Mouse (Mus musculus) spleen, adult 12 weeks (tissue): ENCODE measurements around the gene Chit1.
A peak's percentile ranks its signal among the peaks of the same experiment; 100 is the strongest.

ENCODE experiments used
- DNase-seq: peaks from one replicate; pipeline ENCODE4 v3.0.0; 2022; ENCODE audit warnings: low spot score

Gene Chit1

DNA sequence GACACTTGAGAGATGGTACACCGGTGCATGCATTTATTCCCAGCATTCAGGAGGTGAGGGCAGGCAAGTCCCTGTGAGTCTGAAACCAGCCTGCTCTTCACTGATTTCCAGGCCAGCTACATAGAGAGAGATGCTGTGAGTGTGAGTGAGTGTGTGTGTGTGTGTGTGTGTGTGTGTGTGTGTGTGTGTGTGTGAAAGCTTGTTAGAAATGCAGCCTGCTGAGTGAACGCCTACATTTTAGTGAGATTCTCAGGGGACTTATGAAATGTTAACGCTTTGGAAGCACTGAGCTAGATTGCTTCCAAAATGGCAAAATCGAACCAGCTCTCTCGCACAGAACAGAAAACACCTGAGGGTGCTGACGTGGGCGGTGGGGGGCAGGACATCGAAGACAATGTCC lies 35.0 kb downstream of the Chit1 start:
- no peak for DNase-seq

DNA sequence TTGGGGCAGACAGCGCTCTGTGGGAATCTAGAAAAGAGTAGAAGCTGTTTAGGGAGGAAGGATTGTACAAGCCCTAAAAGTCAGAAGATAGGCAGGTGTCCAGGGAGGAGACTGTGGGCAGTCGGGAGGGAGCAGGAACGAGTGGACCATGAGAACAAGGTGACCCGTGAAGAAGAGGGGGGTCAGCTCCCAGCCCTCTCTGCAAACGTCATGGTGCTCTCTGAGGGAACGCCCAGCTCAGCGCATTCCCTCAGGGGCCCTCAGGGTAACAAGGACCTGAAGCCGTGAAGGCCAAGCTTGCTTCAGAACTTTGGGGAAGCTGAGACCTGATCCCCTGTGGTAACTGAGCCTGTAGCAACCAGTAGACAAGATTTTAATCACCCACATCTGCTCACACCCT lies 39.0 kb downstream of the Chit1 start:
- no peak for DNase-seq

DNA sequence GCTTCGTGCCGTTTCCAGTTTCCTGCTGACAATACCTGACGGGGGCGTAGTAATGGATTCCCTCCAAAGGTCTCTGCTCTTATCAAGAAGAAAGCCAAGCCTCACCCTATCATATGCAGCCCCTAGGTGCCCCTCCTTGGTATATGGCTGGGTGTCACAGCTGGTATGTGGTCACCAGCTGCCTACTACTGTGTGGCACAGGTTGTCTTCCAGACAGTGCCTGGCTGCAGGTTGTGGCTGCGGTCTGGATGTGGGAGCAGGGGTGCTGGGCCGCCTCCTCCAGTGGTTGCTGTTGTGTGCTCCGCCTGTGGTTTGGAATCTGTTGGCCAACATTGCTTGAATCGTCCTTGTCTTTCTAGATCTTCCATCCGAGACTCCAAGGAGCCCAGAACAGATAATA lies 39.7 kb downstream of the Chit1 start:
- DNase-seq = no peak

DNA sequence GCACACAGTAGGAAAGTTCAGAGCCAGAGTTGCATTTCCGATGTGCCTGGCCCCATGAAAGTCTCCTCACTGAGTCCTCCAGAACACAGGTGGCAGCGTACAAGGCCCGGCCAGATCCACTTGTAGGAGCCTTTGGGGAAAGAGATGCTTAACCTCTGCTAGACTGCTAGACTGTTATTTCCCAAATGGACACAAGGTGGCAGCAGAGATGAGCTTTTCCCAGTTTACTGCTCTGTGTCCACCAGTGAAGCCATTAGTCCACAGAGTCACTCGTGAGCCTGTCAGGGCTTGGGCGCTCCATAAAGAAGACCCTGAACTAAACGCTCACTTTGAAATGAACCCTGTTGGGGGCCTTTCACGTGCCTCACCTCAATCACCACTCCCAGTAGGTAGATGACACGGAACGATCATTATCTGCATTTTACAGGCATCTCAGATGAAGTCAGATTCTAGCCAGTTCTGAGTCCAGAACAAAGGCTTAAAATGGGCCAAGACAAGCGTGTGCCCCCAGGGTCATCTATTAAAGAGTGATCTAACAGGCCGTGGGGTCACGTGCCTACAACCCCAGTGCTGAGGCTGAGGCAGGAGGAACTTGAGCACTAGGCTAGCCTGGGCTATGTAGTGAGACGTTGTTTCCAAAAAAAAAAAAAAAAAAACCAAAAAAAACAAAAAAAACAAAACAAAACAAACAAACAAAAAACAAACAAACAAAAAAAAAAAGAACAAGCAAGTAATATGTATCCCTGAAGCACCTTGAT lies 40.8 kb downstream of the Chit1 start:
- DNase-seq = peak; percentile 57

DNA sequence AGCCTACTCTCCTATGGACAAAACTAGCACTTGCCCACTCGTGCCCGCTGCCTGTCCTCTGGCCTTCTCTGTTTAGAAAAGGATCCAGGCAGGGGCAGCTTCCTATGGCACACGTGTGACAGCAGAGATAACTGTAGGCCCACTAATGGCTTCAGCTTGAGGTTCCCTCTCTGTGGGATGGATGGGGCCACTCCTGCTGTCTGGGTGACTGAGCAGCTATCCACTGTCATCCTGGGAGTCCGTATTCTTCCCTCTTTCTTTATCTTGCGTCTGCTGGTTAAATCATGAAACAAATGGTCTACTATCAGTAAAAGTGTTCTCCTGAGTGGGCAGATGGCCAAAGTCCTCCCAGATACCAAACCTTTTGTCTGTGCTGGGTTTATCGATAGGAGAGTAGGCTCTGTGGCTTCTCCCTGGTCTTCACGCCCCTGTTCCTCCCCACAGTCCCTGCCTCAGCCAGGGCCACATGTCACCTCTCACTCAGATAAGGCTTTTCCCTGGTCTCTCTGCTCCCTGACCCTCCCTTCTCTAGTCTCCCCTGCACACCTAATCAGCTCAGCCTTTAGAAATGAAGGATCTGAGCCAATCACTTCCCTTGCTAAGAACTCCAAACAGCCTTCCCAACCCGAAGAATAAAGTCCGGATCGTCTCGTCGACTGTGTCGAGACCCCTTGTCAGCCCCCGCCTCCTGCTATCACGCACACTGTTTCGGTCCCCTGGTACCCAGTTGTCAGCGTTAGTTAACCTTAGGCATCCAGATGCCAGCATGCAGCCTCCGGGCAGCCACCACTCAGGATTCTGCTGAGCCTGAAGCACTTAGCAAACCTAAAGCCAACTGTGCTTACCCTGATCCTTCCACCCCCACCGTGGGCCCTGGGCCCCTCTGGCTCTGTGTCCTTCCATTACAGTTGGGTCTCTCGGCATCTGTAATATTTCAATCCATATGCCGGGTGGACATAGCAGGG lies 41.9 kb downstream of the Chit1 start:
- DNase-seq = no peak

DNA sequence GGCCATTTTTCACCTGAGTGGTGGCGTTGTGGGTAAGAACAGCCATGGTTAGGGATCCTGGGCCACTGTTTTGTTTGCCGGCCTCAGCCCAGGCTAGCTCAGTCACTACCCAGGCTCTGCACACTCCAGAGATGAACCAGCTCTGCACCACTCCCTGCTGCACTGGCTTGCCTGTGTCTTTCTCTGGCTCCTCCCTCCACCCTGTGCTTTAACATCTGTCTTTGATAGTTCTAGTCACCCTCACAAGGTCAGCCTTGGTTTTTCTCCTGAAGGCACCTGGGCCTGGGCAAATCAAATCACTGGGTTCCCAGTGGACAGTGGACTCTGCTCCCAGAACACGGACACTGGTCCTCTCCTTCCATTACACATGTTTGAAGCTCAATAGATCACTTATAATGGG lies 43.1 kb downstream of the Chit1 start:
- no peak for DNase-seq

DNA sequence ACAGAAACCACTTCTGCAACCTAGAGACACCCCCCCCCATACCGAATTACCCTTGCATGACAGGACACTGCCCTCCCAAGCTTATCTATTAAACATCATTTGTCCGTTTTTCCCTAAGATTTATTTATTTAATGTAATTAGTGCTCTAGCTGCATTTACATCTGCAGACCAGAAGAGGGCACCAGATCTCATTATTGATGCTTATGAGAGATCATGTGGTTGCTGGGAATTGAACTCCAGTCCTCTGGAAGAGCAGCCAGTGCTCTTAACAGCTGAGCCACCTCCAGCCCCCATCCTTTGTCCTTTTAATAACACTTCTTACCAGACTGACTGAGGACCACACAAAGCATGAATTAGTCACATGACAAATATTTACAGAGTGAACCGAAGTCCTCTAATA lies 43.6 kb downstream of the Chit1 start:
- DNase-seq = no peak

DNA sequence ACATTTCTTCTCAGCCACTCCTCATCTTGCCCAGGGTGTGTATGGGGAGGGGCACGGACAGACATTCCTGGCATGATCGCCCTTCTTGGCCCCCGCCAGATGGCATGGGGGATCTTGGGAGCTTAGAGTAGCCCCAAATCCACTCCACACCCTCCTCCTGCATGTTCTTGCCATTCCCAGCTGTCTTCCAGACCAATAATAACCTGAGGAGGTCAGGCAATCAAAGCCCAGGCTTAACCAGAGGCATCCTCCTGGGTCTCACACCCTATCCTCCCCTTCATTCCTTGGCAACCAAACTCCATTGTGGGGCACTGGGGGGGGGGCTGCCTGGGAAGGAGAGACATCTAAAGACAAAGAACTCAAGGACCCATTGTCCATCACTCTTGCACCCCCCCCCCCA lies 49.4 kb downstream of the Chit1 start:
- DNase-seq = no peak

DNA sequence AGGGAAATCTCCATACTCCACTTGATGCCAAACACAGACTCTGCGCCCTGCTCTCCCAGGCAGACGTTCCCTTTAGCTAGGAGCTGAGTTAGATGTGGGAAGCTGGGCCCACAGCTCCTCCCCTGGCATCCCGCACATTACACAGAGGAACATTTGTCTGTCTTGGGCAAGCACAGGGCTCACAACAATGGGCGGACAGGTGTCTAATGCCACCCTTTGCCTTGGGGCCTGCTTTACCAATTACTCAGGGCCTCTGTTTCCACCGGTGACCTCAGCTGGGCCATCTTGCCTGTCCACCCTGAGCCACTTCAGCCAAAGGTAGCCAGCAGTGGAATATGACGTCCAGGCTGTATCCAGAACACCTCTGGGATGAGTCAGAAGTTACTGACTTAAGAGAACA lies 50.4 kb downstream of the Chit1 start:
- no peak for DNase-seq

DNA sequence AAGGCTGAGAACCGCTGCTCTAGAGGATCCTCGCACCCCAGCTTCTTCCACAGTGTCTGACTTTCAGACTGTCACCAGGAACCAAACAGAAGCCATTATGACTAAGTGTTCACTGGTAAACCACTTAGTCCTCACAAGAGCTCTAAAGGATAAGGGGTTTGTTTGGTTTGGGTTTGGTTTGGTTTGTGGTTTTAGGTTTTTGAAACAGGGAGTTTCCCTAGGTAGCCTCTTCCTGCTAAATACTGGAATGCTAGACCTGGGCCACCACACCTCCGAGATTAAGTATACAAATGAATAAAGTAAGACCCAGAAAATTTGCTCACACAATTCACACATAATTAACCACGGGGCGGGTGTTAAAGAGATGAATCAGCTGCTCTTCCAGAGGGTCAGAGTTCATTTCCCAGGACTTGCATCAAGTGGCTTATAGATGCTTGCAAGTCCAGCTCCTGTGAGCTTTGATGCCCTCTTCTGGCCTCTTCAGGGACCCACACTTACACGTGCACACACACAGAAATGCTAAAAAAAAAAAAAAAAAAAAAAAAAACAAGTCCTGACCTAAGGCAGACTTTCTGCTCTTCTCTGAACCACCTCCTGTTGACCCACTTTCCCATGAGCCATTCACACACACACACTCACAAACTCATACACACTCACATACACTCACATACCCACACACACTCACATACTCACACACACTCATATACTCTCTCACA lies 51.6 kb downstream of the Chit1 start:
- DNase-seq = no peak

DNA sequence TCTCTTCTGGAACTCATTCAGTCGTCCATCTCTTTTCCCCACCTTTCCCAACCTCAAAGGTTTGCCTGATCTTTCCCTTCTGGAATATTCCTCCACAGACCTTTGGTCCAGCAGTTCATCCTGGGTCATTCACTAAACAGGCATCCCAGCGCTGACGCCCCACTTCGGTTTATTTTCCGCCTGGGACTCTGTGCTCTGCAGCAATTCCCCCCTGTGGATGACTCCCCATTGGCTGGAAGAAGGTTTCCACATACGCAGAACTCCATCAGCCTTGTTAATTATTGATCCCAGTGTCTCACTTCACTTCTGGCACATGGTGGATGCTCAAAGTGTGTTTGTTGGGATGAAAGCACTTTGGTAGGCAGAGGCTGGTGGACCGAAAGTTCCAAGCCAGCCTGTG lies 52.4 kb downstream of the Chit1 start:
- no peak for DNase-seq

DNA sequence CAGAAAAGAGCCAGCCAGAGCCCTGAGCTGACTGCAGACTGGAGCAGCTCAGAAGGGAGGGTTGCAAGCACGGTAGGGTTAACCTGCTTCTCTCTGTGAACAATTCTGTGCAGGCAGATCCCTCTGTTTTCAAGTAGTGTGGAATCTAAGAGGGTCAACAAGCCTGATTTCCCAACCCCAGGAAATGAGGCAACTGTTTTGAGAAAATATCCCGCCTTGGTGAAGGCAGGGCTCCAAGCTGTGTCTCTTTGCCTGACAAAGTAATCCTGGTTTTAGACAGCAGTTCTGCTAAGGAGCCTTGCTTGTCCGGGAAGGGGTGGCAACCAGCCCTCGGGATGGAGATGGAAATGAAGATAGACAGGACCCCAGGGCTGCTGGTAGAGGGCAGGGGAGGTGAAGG lies 53.4 kb downstream of the Chit1 start:
- no peak for DNase-seq

DNA sequence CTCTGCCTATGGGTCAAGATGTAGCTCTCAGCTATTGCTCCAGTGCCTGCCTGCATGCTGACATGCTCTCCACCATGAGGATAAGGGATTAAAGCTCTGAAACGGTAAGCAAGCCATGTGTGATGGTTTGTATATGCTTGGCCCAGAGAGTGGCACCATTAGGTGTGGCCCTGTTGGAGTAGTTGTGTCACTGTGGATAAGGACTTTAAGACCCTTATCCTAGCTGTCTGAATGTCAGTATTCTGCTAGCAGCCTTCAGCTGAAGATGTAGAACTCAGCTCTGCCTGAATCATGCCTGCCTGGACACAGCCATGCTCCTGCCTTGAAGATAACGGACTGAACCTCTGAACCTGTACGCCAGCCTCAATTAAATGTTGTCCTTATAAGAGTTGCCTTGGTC lies 55.5 kb downstream of the Chit1 start:
- DNase-seq = no peak

DNA sequence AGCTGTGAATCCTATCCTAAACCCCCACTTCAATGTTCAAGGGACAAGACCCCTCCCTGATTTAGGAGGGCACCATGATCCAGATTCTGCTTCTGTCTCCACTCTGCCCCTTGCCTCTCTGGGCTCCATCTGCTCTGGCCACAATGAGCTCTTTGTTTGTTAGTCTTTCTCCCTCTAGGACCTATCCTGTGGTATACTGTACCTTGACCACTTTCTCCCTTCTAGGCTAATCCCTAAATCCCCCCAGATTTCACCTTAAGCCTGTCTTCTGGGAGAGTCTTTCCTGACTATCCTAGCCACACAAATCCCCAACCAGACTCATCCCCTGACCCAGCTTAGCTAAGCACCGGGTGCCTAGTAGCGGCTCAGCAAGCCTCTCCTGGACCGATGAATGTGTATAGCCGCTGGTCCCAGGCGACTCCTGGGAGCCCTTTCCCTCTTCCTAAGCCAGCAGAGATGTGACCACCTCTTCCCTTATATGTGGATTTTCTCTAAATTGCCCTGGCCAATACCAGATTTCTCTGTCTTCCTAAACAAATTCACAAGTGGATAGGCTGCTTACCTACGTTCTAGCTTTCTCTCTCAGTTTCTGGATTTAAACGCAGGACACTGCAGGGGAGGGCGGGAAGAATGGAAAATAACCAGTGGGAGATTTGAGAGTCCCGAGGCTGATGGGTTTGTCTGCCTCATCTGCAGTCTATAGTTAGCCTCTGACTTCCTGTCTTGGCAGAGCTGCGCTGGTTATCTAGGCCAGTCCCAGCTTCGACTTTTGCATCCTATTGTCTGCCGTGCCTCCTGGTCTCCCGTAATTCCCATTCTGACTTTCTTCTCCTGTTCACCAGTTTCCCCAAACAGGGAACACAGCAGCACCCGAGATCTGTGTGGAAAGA lies 56.6 kb downstream of the Chit1 start:
- no peak for DNase-seq

DNA sequence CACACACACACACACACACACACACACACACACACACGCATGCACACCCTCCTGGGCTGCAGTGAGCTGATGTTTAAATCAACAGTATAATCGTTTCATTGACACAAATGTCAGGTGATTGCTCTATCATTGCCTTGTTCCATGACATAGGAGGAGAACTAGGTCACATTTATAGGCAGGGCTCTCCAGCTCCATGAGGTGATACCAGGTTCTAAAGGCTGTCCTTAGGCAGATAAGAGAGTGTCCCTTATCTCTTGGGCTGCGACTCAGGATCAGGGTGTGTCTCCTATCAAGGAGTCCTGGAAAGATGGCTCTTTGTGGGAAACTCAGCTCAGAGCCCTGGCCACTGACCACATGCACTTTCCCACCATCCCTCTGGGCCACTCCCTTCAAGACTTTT lies 57.5 kb downstream of the Chit1 start:
- no peak for DNase-seq

DNA sequence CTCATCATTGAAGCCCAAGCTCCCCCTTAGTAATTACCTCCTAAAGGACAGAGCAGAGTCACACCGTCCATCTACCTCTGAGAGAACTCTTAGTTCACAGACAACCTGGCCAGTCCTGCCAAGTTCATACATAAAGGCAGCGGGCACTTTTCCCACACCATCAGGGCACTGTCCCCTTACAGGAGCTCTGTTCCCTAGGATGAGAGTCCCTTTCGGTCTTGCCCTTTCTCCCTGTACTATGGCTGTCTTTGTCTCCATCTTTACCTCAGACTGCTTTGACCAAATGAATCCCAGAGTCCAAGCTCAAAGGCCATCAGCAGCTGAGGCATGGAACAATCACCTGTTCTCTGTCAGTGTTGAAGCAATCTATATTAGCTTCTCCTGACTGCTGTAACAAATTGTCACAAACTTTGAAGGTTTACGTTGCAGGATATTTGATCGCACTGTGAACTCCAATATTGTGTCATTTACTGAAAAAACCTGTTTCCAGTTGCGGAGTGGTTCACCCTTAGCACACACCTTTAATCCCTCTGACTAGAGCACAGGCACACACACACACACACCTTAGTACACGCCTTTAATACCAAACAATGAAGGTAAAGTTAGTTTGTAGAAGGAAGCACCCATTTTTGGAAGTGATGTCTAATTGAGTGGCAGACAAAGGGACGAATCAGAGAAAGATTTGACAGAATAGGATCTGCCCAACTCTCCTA lies 58.1 kb downstream of the Chit1 start:
- DNase-seq = no peak

DNA sequence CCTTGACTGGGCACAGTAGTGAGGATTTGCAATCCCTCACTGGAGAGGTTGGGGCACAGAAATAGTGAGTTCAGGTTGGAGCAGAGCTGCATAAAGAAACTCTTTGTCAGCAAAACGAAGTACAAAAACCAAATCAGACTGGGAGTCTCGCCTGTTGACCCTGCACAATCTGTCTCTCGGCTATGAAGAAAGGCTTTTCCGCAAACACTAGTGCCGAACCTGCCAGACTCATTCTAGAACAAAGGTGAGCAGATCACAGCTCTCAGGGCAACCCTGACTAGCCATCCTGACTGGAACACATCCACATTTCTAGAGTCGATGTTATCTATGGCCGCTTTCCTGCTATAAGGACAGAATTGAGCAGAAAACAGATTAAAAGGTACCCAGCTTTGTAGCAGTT lies 62.0 kb downstream of the Chit1 start:
- DNase-seq = no peak

DNA sequence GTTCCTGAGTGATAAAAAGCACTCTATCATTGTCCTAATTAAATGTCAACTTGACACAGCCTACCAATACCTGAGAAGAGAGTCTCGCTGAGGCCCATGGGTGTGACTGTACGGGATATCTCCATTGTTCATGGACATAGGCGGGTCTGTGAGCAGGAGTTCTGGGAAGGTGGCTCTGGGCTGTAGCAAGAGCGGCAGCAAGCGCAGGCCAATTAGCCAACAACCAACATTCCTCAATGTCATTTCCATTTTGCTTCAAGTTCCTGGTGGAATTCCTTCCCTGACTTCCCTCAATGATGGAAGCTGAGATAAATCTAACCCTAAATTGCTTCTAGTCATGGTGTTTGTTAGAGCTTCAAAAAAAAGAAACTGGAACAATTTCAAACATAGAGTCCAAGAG lies 66.9 kb downstream of the Chit1 start:
- no peak for DNase-seq

DNA sequence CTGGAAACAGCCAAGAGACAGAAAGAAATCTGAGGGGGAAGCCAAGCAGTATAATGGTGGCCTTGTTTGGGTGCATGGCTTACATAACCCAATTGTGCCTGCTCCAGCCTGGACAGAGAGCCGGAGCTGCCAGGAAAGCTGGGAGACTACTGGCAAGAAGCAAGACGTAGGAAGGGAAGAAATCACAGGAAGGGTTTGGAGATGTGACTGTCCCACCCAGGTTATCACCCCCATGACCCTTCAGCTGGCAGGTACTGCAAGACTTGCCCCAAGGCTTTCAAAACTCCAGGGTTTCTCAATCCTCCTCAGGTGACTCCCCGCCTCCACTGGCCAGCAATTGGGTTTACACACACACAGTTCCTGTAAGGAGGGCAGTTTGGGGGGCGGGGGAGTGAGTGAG lies 71.0 kb downstream of the Chit1 start, which contains the start of gene Chil1:
Gene Chil1 (plus strand): TSS at position 152 of the 400 bp plus-strand sequence.
- DNase-seq = no peak

DNA sequence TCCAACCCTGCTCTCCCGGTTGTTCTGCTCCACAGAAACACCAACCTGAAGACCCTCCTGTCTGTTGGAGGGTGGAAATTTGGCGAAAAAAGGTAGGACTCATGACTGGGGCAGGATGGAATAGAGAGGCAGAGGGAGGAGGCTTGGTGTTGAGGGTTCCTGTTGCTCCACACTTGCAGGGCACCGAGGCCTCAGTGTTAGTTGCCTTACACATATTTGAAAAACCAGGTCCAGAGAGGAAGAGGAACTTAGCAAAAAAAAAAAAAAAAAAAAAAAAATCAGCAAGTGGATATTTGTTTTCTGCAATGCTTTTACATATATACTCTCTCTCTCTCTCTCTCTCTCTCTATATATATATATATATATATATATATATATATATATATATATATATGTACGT lies 73.0 kb downstream of the Chit1 start:
- DNase-seq = no peak

DNA sequence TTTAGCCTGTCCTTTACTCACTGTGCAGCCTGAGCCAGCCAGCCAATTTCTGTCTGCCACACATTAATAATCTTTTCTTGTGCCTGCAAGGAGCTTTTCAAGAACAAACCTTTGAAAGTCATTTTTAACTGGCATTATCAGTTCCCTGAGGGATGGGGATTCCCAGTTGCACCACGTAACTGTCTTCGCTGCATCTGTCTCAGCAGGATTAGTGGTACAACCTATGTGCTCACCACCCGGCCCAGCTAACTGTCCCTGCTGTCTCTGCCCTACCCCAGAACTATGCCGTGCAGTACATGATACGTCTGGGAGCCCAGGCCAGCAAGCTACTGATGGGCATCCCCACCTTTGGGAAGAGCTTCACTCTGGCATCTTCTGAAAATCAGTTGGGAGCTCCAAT lies 77.2 kb downstream of the Chit1 start:
- DNase-seq = no peak
